Mouse (Mus musculus) right cerebral cortex, postnatal 36 days (tissue): ENCODE results near the gene Nhlrc4.

Experiments used
- DNase-seq, 2 experiments: peaks; one replicate each; pipeline ENCODE4 v3.0.0; 2022; ENCODE audit warnings: low spot score in 2 of 2, mixed read lengths in 1 of 2

Nhlrc4 gene

GRCm38 (mm10) chr17:25925348-25925747 lies 19.4 kb downstream of the Nhlrc4 start:
- peak; percentile 28 to 35 for DNase-seq

- no peak for DNase-seq
These were observed 22.6 kb downstream of the Nhlrc4 start for GRCm38 (mm10) chr17:25922120-25922519.

GRCm38 (mm10) chr17:25919786-25920642 lies 24.7 kb downstream of the Nhlrc4 start:
- DNase-seq = peak; percentile 100

DNA sequence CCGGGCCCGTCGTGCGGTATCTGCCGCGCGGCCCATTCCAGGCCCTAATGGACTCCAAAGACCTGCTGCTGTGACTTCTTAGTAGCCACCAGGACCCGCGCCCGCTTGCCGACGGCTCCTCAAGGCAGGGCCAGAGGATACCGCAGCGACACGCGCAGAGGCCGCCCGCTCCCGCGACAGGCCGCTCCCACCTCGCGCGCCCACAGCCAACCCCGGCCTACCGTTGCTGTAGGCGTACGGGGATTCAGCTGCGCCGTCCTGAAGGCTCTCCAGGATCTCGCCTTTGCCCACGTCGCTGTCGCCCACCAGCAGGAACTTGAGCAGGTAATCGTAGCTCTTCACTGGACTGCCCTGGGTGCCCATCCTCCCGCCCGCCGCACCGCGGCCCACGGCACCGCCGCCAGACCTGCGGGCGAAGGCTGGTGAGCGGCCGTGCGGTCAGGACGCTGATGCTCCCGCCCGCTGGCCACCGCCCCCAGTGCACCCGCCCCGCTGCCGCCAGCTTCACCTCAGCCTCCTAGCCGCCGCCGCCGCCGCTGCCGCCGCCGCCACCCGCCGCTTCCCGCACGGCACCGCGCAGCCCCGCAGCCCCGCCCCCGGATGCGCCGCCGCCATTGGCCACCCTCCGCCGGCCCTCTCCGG lies 25.5 kb downstream of the Nhlrc4 start, which contains the start of gene Rab40c:
Gene Rab40c (minus strand): TSS at position 584 of the 642 bp plus-strand sequence.
- peak; percentile 31 to 36 for DNase-seq

DNA sequence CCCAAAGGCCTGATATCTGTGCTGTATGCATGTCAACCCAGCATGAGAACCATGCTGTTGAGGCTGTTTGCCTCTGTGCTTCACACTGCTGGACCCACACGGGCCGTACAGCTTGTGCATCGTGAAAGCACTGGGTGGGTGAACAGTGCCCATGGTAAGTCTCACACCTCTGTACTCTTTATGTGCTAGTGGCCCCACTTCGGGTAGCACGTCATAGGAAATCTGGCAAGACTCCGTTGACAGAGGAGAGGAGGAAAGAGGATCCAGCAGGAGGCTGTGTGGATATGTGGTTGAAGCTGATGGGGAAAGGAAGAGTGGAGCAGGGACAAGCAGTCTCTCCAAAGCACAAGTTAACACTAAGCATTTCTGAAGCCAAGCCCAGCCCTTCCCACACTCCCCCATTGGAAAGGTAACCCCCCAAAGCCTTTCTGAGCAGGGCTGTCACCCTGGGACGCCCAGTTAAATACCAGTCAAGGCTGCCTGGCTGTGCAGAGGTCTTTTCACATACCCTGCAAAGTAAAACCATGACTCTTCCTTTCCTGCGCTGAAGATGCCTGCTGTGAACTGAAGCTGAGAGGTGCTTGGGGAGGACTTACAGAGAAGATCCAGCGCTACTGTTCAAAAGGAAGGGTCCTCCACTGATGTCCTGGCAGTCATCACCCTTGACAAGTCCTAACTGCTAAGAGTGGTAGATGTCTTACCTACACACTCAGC lies 26.6 kb downstream of the Nhlrc4 start:
- no peak for DNase-seq

DNA sequence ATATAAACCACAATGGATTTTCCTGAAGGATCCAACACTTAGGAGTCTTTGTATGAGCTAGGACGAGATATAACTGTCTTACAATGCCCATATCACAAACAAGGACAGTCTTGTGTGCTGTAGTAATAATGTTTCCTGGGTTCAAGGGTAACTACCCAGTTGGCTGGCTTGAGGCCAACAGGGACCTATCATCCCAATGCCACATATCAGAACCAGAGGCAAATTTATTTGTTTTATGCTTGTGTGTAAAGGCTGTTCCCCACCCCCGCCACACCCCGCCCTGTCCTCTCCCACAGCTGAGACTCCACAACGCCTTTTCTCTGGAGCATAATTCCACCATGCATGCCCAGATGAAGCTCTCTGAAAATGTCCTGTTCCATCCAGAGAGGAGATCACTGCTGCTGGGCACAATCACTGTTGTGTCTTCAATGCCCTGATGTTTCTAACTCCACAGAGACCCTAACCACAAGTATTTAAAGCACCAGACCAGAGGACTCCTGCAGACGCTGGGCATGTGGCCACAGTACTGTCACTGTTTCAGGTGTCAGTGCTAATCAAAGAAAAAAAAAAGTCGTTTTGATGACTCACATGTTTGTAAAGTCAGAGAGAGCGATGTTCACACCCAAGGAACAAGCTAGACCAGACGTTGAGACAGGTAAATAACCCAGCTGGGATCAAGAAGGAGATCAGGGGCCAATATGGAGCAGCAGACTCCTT lies 27.7 kb downstream of the Nhlrc4 start:
- DNase-seq = no peak

- no peak for DNase-seq
These were observed 30.5 kb downstream of the Nhlrc4 start for GRCm38 (mm10) chr17:25914295-25914694.

DNA sequence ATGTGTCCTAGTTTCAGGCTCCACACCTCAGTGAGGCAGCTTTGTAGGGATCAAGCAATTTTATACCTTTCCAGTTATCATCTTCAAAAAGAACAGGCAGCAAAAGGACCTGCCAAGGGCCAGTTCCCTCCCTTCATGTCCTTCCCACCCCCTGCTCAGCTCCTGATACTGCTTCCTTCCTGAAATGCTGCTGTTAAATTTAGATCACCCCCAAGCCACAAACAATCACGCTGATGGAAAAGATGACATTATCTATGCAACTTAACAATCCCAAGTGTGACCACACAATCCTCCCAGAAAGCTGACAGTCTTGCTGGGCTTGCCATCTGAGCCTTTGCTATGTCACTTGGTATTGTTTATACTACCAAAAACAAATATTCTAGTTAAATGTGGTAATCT lies 30.9 kb downstream of the Nhlrc4 start:
- no peak for DNase-seq

- DNase-seq = peak; percentile 67 to 82
These were observed 31.4 kb downstream of the Nhlrc4 start for GRCm38 (mm10) chr17:25913186-25913876.

GRCm38 (mm10) chr17:25911816-25912215 lies 32.9 kb downstream of the Nhlrc4 start:
- DNase-seq = no peak

DNA sequence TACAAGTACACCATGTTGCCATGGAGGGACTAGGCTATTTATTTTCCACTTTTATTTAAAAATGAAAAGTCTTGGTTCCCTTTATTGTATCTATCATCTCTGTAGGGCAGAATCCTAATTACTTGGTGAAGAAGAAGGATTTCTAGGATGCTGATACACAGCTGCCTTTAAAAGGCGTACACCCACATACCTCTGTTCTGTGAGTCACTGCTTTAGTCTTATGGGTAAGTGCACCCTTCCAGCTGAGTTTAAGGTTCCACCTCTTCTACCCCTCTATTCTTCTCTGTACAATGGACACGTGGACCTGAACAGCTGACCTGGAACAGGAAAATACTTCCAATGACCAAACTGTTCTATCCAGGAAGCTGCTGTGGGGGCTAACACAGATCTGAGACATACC lies 37.1 kb downstream of the Nhlrc4 start:
- DNase-seq = no peak

- no peak for DNase-seq
These were observed 41.7 kb downstream of the Nhlrc4 start for GRCm38 (mm10) chr17:25903061-25903460.

DNA sequence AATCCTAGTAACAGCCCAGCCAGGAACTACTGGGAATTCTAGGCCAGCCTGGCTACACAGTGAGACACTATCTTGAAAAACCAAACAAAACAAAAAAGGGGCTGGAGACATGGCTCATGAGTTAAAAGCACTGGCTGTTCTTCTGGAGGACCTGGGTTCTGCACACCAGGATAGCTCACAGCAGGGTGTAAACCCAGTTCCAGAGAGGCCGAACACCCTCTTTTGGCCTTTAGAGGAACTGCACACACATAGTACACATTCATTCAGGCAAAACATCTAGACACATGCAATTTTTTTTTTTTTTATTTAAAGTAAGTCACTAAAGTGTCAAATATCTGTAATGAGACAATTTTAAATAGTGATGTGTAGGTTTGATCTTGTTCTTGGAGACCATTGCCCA lies 44.6 kb downstream of the Nhlrc4 start:
- no peak for DNase-seq

- no peak for DNase-seq
These were observed 48.9 kb downstream of the Nhlrc4 start for GRCm38 (mm10) chr17:25895891-25896290.

DNA sequence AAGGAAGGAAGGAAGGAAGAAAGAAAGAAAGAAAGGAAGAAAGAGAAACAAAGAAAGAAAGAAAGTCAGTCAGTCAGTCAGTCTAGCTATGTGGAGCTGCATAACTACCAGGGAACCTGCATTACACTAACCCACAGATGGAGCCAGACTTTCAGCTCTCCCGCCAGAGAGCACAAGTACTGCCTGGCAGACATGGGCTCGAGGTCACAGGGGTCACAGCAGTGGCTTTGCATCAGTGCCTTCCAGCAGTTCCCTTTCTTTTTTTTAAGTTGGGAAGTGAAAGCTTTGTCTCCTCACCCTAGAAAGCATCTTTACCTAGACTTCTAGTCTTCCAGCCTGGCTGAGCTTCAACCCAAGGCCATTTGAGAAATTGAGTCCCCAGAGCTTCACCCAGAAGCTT lies 49.3 kb downstream of the Nhlrc4 start:
- DNase-seq = no peak

GRCm38 (mm10) chr17:25893975-25894617 lies 50.7 kb downstream of the Nhlrc4 start:
- DNase-seq = no peak
